Mouse (Mus musculus) liver, postnatal 0 days (tissue): Measurements from ENCODE around the gene Ak3.

Experiments used
- CTCF ChIP-seq: sonication (generic); IDR thresholded peaks from 2 replicates; pipeline ENCODE4 v1.5.1; 2016; ENCODE audit warnings: antibody characterized with exemption, low read depth
- EP300 ChIP-seq: IDR thresholded peaks from 2 replicates; pipeline ENCODE4 v1.6.1; 2016; ENCODE audit warnings: antibody characterized with exemption, low read depth, mild to moderate bottlenecking

DNA sequence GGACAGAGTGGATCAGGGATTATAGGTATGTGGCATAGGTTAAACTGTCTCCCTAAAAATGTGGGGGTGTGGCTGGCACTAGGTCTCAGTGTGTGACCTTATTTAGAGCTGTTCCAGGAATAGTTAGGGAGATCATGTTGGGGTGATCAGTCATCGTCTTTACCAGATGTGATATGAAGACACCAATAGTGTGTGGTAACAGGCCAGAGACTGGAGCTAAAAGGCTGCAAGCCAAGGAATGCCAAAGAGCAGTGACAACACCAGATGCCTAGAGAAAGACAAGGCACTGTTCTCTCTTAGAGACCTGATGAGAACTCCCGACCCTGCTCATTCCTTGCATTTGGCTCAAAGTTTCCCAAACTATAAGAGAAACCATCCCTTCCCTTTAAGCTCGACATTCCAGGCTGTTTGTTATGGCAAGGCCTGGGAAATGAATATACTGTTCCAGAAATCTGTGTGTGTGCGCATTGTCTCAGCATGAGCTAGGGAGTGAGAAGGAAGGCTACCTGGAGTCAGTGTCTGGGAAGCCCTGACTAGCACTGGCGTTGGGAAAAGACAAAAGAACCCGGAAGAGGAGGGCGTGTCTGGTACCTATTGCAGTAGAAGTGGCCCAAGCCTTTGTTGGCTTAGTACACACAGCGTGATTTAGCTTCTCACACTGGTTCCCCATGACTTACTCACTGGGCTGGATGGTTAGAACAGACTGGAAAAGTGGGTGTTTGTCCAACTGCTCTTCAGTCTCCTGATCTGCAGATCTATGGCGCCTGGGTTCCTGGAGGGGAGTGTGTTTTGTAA is 2.6 kb upstream of the Ak3 start:
- TF ChIP-seq CTCF (no peak), EP300 (no peak)
